In the genomic region with DNA sequence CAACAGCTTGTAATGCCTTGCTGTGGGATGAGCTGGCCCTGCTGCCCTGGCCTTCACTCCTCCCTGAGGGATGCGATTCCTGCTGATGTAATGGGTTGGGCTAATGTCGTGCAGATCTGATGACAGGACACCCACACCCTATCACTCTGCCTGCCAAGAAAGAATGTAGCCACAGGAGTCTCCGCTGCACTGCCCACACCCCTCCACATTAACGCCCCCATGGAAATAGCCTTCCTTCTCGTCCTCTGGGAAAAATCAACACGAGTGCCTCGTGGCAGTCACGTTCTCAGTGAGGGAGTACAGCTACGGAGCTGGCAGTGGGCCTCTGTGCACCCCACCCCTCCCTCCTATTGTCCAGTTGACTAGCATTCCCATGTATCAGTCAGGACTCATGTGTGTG, we compare ENCODE assay signal across 11 mouse cellular contexts. TPM values are rescaled to one million over a fixed set of nuclear protein-coding genes. Genes with fewer than 3 reads are reported as not detected.
DNase-seq lines count a peak whose midpoint lies in the region; ATAC-seq and TF ChIP-seq lines count a peak whose summit lies in the region.
"Had no signal": no experiment of that assay in that cellular context is flagged by ENCODE, and none has a peak within 500 bp of the region (broad histone marks: within the 10 kb centered on the region; RNA-seq: fewer than 3 reads in every experiment).

No protein-coding gene starts in this region.

- H3K4me3 ChIP-seq in heart, embryonic 15.5 days = no peak overlapping the region
- H3K4me3 ChIP-seq in myocyte = no peak overlapping the region
- no peak overlapping the region for H3K4me3 ChIP-seq in hindbrain, embryonic 16.5 days (ENCODE audit: low read length)
- no peak overlapping the region for H3K4me3 ChIP-seq in forebrain, embryonic 11.5 days (ENCODE audit: low read depth, low read length)
- H3K4me3 ChIP-seq: liver, embryonic 13.5 days had no signal

- no peaks in the 10 kb centered on the region for H3K79me2 ChIP-seq in myocyte (ENCODE audit: control insufficient read depth, insufficient read depth)

- DNase-seq in kidney, postnatal 4 days = peak; percentile 6 to 13
- DNase-seq in kidney, adult 9 months = no peak
- DNase-seq in embryo, embryonic 11.5 days (ENCODE audit: low read depth, low spot score) = peak; percentile 13
- DNase-seq in thymus, postnatal 14 days = no peak
- DNase-seq in forebrain, embryonic 11.5 days (ENCODE audit: low spot score) = no peak
- DNase-seq: cerebellum, adult 2 months; liver, embryonic 13.5 days had no signal

- peak overlapping the region; percentile 47 for H3K4me2 ChIP-seq in heart, embryonic 15.5 days
- peak overlapping the region; percentile 69 for H3K4me2 ChIP-seq in myocyte (ENCODE audit: low read depth)
- no peak overlapping the region for H3K4me2 ChIP-seq in hindbrain, embryonic 16.5 days (ENCODE audit: low read length)
- H3K4me2 ChIP-seq in forebrain, embryonic 11.5 days (ENCODE audit: low read depth, low read length, severe bottlenecking) = no peak overlapping the region
- H3K4me2 ChIP-seq: liver, embryonic 13.5 days had no signal

- TF ChIP-seq POLR2A in myocyte (IDR thresholded peaks at IDR 0.05; ENCODE audit: insufficient read length, low read depth) = peak; percentile 67

- no peak overlapping the region for H3ac ChIP-seq in myocyte (ENCODE audit: control insufficient read depth, insufficient read length)

- 0 out of 2 replicates have a peak, but pooled peaks cover 6% of the 10 kb centered on the region for H3K9me3 ChIP-seq in heart, embryonic 15.5 days (replicated peaks)
- no peaks in the 10 kb centered on the region for H3K9me3 ChIP-seq in hindbrain, embryonic 16.5 days (ENCODE audit: control insufficient read depth, low read length)
- no peaks in the 10 kb centered on the region for H3K9me3 ChIP-seq in forebrain, embryonic 11.5 days (ENCODE audit: control insufficient read depth, low read length)
- H3K9me3 ChIP-seq: liver, embryonic 13.5 days had no signal

- peaks cover 6% of the 10 kb centered on the region; the same call in 1 of the 2 replicates for H3K36me3 ChIP-seq in heart, embryonic 15.5 days
- no peaks in the 10 kb centered on the region for H3K36me3 ChIP-seq in myocyte (ENCODE audit: control insufficient read depth, insufficient read depth)
- no peaks in the 10 kb centered on the region for H3K36me3 ChIP-seq in hindbrain, embryonic 16.5 days (ENCODE audit: control insufficient read depth, insufficient read depth, low read length)
- H3K36me3 ChIP-seq in forebrain, embryonic 11.5 days (ENCODE audit: control insufficient read depth, insufficient read depth, low read length) = 0 out of 2 replicates have a peak, but pooled peaks cover 2% of the 10 kb centered on the region
- H3K36me3 ChIP-seq: G1E; liver, embryonic 13.5 days had no signal

- H3K27me3 ChIP-seq in heart, embryonic 15.5 days = no peaks in the 10 kb centered on the region
- no peaks in the 10 kb centered on the region for H3K27me3 ChIP-seq in myocyte (ENCODE audit: control insufficient read depth, insufficient read depth, insufficient read length)
- no peaks in the 10 kb centered on the region for H3K27me3 ChIP-seq in hindbrain, embryonic 16.5 days (replicated peaks; ENCODE audit: control insufficient read depth, insufficient read depth, low read length)
- no peaks in the 10 kb centered on the region for H3K27me3 ChIP-seq in forebrain, embryonic 11.5 days (ENCODE audit: control insufficient read depth, insufficient read depth, low read length)
- H3K27me3 ChIP-seq: liver, embryonic 13.5 days had no signal

- peak; percentile 95 for ATAC-seq in heart, embryonic 15.5 days (replicated peaks; ENCODE audit: insufficient number of reproducible peaks, insufficient read depth, low FRiP score, low read depth)
- ATAC-seq in hindbrain, embryonic 16.5 days = no peak
- no peak for ATAC-seq in forebrain, embryonic 11.5 days (replicated peaks; ENCODE audit: low FRiP score)

- peak overlapping the region; percentile 75 for H3K27ac ChIP-seq in heart, embryonic 15.5 days
- H3K27ac ChIP-seq in hindbrain, embryonic 16.5 days (ENCODE audit: low read depth, low read length) = no peak overlapping the region
- no peak overlapping the region for H3K27ac ChIP-seq in forebrain, embryonic 11.5 days (ENCODE audit: low read depth, low read length)
- H3K27ac ChIP-seq: liver, embryonic 13.5 days had no signal

- H3K4me1 ChIP-seq in heart, embryonic 15.5 days (replicated peaks) = peaks cover 22% of the 10 kb centered on the region
- no peaks in the 10 kb centered on the region for H3K4me1 ChIP-seq in hindbrain, embryonic 16.5 days (ENCODE audit: control insufficient read depth, insufficient read depth, low read depth, low read length)
- no peaks in the 10 kb centered on the region for H3K4me1 ChIP-seq in forebrain, embryonic 11.5 days (replicated peaks; ENCODE audit: control insufficient read depth, insufficient read depth, low read length)
- H3K4me1 ChIP-seq: liver, embryonic 13.5 days had no signal

- H3K9ac ChIP-seq in heart, embryonic 15.5 days = no peak overlapping the region
- H3K9ac ChIP-seq in hindbrain, embryonic 16.5 days (ENCODE audit: low read depth, low read length) = no peak overlapping the region
- H3K9ac ChIP-seq in forebrain, embryonic 11.5 days (ENCODE audit: low read length) = no peak overlapping the region
- H3K9ac ChIP-seq: liver, embryonic 13.5 days had no signal

- 7% methylated on average over 9 of the region's 9 CpGs for WGBS in heart, embryonic 15.5 days
- 23% methylated on average over 9 of the region's 9 CpGs for WGBS in hindbrain, embryonic 16.5 days
- WGBS in forebrain, embryonic 11.5 days = 74% methylated on average over 9 of the region's 9 CpGs

TF ChIP-seq in myocyte, 11 proteins besides CTCF, POLR2A, EP300 and RAD21:
- TF ChIP-seq E2F4 (IDR thresholded peaks at IDR 0.05; ENCODE audit: insufficient read depth) (no peak), POLR2AphosphoS2 (IDR thresholded peaks at IDR 0.05; ENCODE audit: insufficient read length, low read depth) (peak; percentile 41), TCF12 (IDR thresholded peaks at IDR 0.05; ENCODE audit: insufficient read depth, poor library complexity, severe bottlenecking) (no peak), CEBPB (IDR thresholded peaks at IDR 0.05; ENCODE audit: insufficient read depth, poor library complexity, severe bottlenecking) (peak; percentile 52; the same call in 1 of the 2 replicates), MAX (IDR thresholded peaks at IDR 0.05; ENCODE audit: low read depth) (peak; percentile 65)

RNA-seq across cellular contexts. Expression of gene Creb5, which starts 50.3 kb away (rescaled TPM):
- 28.5 and 30.9 TPM in 2 replicates for polyA plus RNA-seq in heart, embryonic 15.5 days (2015; fragmentation: Nextera tagmentation; extraction: Ambion mirVana)
- 1.4 TPM for polyA plus RNA-seq in myocyte (2012; fragmentation: generic; extraction: Trizol)
- 3.2 and 4.6 TPM in 2 replicates for polyA plus RNA-seq in hindbrain, embryonic 16.5 days (2015; fragmentation: Nextera tagmentation; extraction: Ambion mirVana)
- 36.2 and 39.0 TPM in 2 replicates for polyA plus RNA-seq in forebrain, embryonic 11.5 days (2014; fragmentation: Nextera tagmentation; extraction: Ambion mirVana)
- polyA plus RNA-seq: G1E had no signal

Comparison
In these comparisons a context has a peak if more than half of its experiments do, and no peak if none do; other contexts are left out.
1. DNase-seq: peak in kidney, postnatal 4 days (2 of 2) and embryo, embryonic 11.5 days (single experiment); none in kidney, adult 9 months (single experiment), thymus, postnatal 14 days (single experiment) and forebrain, embryonic 11.5 days (single experiment).
2. H3K4me2 ChIP-seq: peak in heart, embryonic 15.5 days (single experiment) and myocyte (single experiment); none in hindbrain, embryonic 16.5 days (single experiment) and forebrain, embryonic 11.5 days (single experiment).